Mouse (Mus musculus): ENCODE data around the gene Gcnt2. TPM values are rescaled to one million over a fixed set of nuclear protein-coding genes. Genes with fewer than 3 reads are reported as not detected.

The Gcnt2 gene
- polyA plus RNA-seq, 1 experiment from 2014 or later: 2.5 TPM

GRCm38 (mm10) chr13:41000140-41000925 is 140.8 kb downstream of the Gcnt2 start:
- Histone ChIP-seq H3K4me3 (ENCODE audit: low read depth, low read length) (peak overlapping the region; percentile 82), H3K36me3 (replicated peaks; ENCODE audit: insufficient read depth, low read length) (peaks cover 8% of the 10 kb centered on the region), H3K4me2 (ENCODE audit: low read depth, low read length) (peak overlapping the region; percentile 98), H3K9me3 (ENCODE audit: low read length) (no peaks in the 10 kb centered on the region), H3K4me1 (ENCODE audit: insufficient read depth) (peaks cover 29% of the 10 kb centered on the region), H3K27ac (ENCODE audit: low read depth) (peak overlapping the region; percentile 98), H3K27me3 (ENCODE audit: insufficient read depth, low read length) (no peaks in the 10 kb centered on the region), H3K9ac (replicated peaks) (peak overlapping the region; percentile 79)
- TF ChIP-seq EP300 (IDR thresholded peaks at IDR 0.05; ENCODE audit: low read depth) (no peak), CTCF (IDR thresholded peaks at IDR 0.05; ENCODE audit: low read depth) (peak; percentile 54)
- peak; percentile 35 for ATAC-seq
- peak; percentile 58 for DNase-seq
- WGBS (ENCODE audit: insufficient replicate concordance): 1% methylated on average over 25 of the region's 25 CpGs

GRCm38 (mm10) chr13:41000926-41001639 is 141.5 kb downstream of the Gcnt2 start, which contains the start of gene Pak1ip1:
TSS of gene Pak1ip1 (plus strand) at chr13:41001023.
- H3K36me3 ChIP-seq (replicated peaks; ENCODE audit: insufficient read depth, low read length): peaks cover 15% of the 10 kb centered on the region
- H3K9ac ChIP-seq (replicated peaks): peak within 1 kb of the TSS; percentile 79
- ATAC-seq (peak; percentile 96), DNase-seq (peak; percentile 93)
- H3K27me3 ChIP-seq (ENCODE audit: insufficient read depth, low read length): no peaks in the 10 kb centered on the region
- peaks cover 31% of the 10 kb centered on the region for H3K4me1 ChIP-seq (ENCODE audit: insufficient read depth)
- peak within 1 kb of the TSS; percentile 98 for H3K4me2 ChIP-seq (ENCODE audit: low read depth, low read length)
- H3K27ac ChIP-seq (ENCODE audit: low read depth): peak within 1 kb of the TSS; percentile 98
- H3K9me3 ChIP-seq (ENCODE audit: low read length): no peaks in the 10 kb centered on the region
- WGBS (ENCODE audit: insufficient replicate concordance): under 1% methylated on average over 55 of the region's 58 CpGs
- H3K4me3 ChIP-seq (ENCODE audit: low read depth, low read length): peak within 1 kb of the TSS; percentile 82
- TF ChIP-seq EP300 (IDR thresholded peaks at IDR 0.05; ENCODE audit: low read depth) (peak; percentile 80), CTCF (IDR thresholded peaks at IDR 0.05; ENCODE audit: low read depth) (no peak)

- DNase-seq (no peak), ATAC-seq (no peak)
- H3K4me2 ChIP-seq (ENCODE audit: low read depth, low read length): peak overlapping the region; percentile 98
- peaks cover 31% of the 10 kb centered on the region for H3K4me1 ChIP-seq (ENCODE audit: insufficient read depth)
- 72% methylated on average over 5 of the region's 5 CpGs for WGBS (ENCODE audit: insufficient replicate concordance)
- H3K27me3 ChIP-seq (ENCODE audit: insufficient read depth, low read length): no peaks in the 10 kb centered on the region
- peaks cover 24% of the 10 kb centered on the region for H3K36me3 ChIP-seq (replicated peaks; ENCODE audit: insufficient read depth, low read length)
- no peaks in the 10 kb centered on the region for H3K9me3 ChIP-seq (ENCODE audit: low read length)
- TF ChIP-seq CTCF (IDR thresholded peaks at IDR 0.05; ENCODE audit: low read depth) (no peak), EP300 (IDR thresholded peaks at IDR 0.05; ENCODE audit: low read depth) (no peak)
- 0 out of 2 replicates have a peak overlapping the region, but pooled peaks have one; percentile 5 for H3K9ac ChIP-seq (replicated peaks)
- H3K4me3 ChIP-seq (ENCODE audit: low read depth, low read length): peak overlapping the region; percentile 82
- H3K27ac ChIP-seq (ENCODE audit: low read depth): no peak overlapping the region
Observed at GRCm38 (mm10) chr13:41002001-41002400, 142.4 kb downstream of the Gcnt2 start.

GRCm38 (mm10) chr13:41006244-41006643 is 146.7 kb downstream of the Gcnt2 start:
- TF ChIP-seq CTCF (IDR thresholded peaks at IDR 0.05; ENCODE audit: low read depth): no peak
- TF ChIP-seq EP300 (IDR thresholded peaks at IDR 0.05; ENCODE audit: low read depth): no peak
- DNase-seq: no peak
- no peaks in the 10 kb centered on the region for H3K27me3 ChIP-seq (ENCODE audit: insufficient read depth, low read length)
- peaks cover 66% of the 10 kb centered on the region for H3K36me3 ChIP-seq (replicated peaks; ENCODE audit: insufficient read depth, low read length)
- no peaks in the 10 kb centered on the region for H3K9me3 ChIP-seq (ENCODE audit: low read length)
- H3K9ac ChIP-seq (replicated peaks): no peak overlapping the region
- no peak overlapping the region for H3K27ac ChIP-seq (ENCODE audit: low read depth)
- WGBS (ENCODE audit: insufficient replicate concordance): 82% methylated on average over 4 of the region's 4 CpGs
- H3K4me3 ChIP-seq (ENCODE audit: low read depth, low read length): no peak overlapping the region
- peaks cover 20% of the 10 kb centered on the region for H3K4me1 ChIP-seq (ENCODE audit: insufficient read depth)
- H3K4me2 ChIP-seq (ENCODE audit: low read depth, low read length): no peak overlapping the region
- ATAC-seq: no peak

- peaks cover 82% of the 10 kb centered on the region for H3K36me3 ChIP-seq (replicated peaks; ENCODE audit: insufficient read depth, low read length)
- H3K27me3 ChIP-seq (ENCODE audit: insufficient read depth, low read length): no peaks in the 10 kb centered on the region
- no peaks in the 10 kb centered on the region for H3K9me3 ChIP-seq (ENCODE audit: low read length)
- DNase-seq: no peak
- TF ChIP-seq EP300 (IDR thresholded peaks at IDR 0.05; ENCODE audit: low read depth): no peak
- TF ChIP-seq CTCF (IDR thresholded peaks at IDR 0.05; ENCODE audit: low read depth): no peak
- H3K4me1 ChIP-seq (ENCODE audit: insufficient read depth): peaks cover 9% of the 10 kb centered on the region; the same call in 1 of the 2 replicates
- H3K4me2 ChIP-seq (ENCODE audit: low read depth, low read length): no peak overlapping the region
- H3K27ac ChIP-seq (ENCODE audit: low read depth): no peak overlapping the region
- no peak for ATAC-seq
- no peak overlapping the region for H3K9ac ChIP-seq (replicated peaks)
- H3K4me3 ChIP-seq (ENCODE audit: low read depth, low read length): no peak overlapping the region
- WGBS (ENCODE audit: insufficient replicate concordance): 83% methylated on average over 10 of the region's 10 CpGs
Observed at GRCm38 (mm10) chr13:41008271-41008670, 148.7 kb downstream of the Gcnt2 start.

- no peaks in the 10 kb centered on the region for H3K27me3 ChIP-seq (ENCODE audit: insufficient read depth, low read length)
- DNase-seq (no peak), ATAC-seq (no peak)
- peaks cover 7% of the 10 kb centered on the region; the same call in 1 of the 2 replicates for H3K4me1 ChIP-seq (ENCODE audit: insufficient read depth)
- H3K9me3 ChIP-seq (ENCODE audit: low read length): no peaks in the 10 kb centered on the region
- no peak overlapping the region for H3K9ac ChIP-seq (replicated peaks)
- peak; percentile 40 for TF ChIP-seq CTCF (IDR thresholded peaks at IDR 0.05; ENCODE audit: low read depth)
- TF ChIP-seq EP300 (IDR thresholded peaks at IDR 0.05; ENCODE audit: low read depth): no peak
- 83% methylated on average over 8 of the region's 8 CpGs for WGBS (ENCODE audit: insufficient replicate concordance)
- no peak overlapping the region for H3K4me2 ChIP-seq (ENCODE audit: low read depth, low read length)
- no peak overlapping the region for H3K27ac ChIP-seq (ENCODE audit: low read depth)
- no peak overlapping the region for H3K4me3 ChIP-seq (ENCODE audit: low read depth, low read length)
- peaks cover 81% of the 10 kb centered on the region for H3K36me3 ChIP-seq (replicated peaks; ENCODE audit: insufficient read depth, low read length)
Observed at GRCm38 (mm10) chr13:41008946-41009345, 149.4 kb downstream of the Gcnt2 start.

Small RNA genes lying within 50 kb of the gene (microRNA-seq; reads per million reads assigned to microRNA genes)
- gene Mir5124a: not detected

Other genes starting within 250 kb of the Gcnt2 start
- not detected in 2 replicates for gene Tfap2a, start 121.4 kb upstream of the Gcnt2 start, polyA plus RNA-seq (2015; fragmentation: Nextera tagmentation; extraction: Ambion mirVana)
- gene Pak1ip1, start 141.3 kb downstream of the Gcnt2 start, polyA plus RNA-seq (2015; fragmentation: Nextera tagmentation; extraction: Ambion mirVana): 43.1 and 45.8 TPM in 2 replicates
- gene Tmem14c, start 156.5 kb downstream of the Gcnt2 start, polyA plus RNA-seq (2015; fragmentation: Nextera tagmentation; extraction: Ambion mirVana): 383 and 408 TPM in 2 replicates
- gene Mak, start 220.0 kb downstream of the Gcnt2 start, polyA plus RNA-seq (2015; fragmentation: Nextera tagmentation; extraction: Ambion mirVana): 0.04 and 0.08 TPM in 2 replicates

Measured in liver, postnatal 0 days (tissue).